Mouse (Mus musculus) midbrain, embryonic 10.5 days (tissue): ENCODE measurements around the gene Gtf3c4. TPM values are rescaled to one million over a fixed set of nuclear protein-coding genes. Genes with fewer than 3 reads are reported as not detected.

ENCODE experiments used
- DNase-seq: peaks from one replicate; pipeline ENCODE4 v3.0.0-alpha.2; 2017; ENCODE audit warnings: low spot score
- H3K27ac ChIP-seq: fragments of 300-500 bp; sonication (generic); replicated peaks from 2 replicates; pipeline ENCODE4 v1.5.1; 2016; ENCODE audit warnings: mild to moderate bottlenecking
- H3K27me3 ChIP-seq: fragments of 300-500 bp; sonication (generic); 2 replicates; pipeline ENCODE4 v1.6.1; 2016; ENCODE audit warnings: low read depth, mild to moderate bottlenecking; ENCODE audit not compliant: poor library complexity, severe bottlenecking
- H3K36me3 ChIP-seq: fragments of 300-500 bp; sonication (generic); 2 replicates; pipeline ENCODE4 v1.6.1; 2016; ENCODE audit warnings: mild to moderate bottlenecking, moderate library complexity
- H3K4me1 ChIP-seq: fragments of 300-500 bp; sonication (generic); 2 replicates; pipeline ENCODE4 v1.6.1; 2016
- H3K4me3 ChIP-seq: fragments of 300-500 bp; sonication (generic); 2 replicates; pipeline ENCODE4 v1.5.1; 2016; ENCODE audit warnings: mild to moderate bottlenecking, moderate library complexity
- H3K9me3 ChIP-seq: fragments of 300-500 bp; sonication (generic); replicated peaks from 2 replicates; pipeline ENCODE4 v1.6.1; 2016; ENCODE audit warnings: mild to moderate bottlenecking
- WGBS: fragments of 180-500 bp; shearing (Covaris S2); methylation state at CpG from one replicate; pipeline ENCODE4 v1.1.7; 2016; 5-methylcytosine and 5-hydroxymethylcytosine counted together
- polyA plus RNA-seq: library from polyadenylated mRNA; unstranded; fragments of >200 nt; fragmentation: Nextera tagmentation; extraction: Ambion mirVana; gene quantifications from 2 replicates; pipeline ENCODE4 v1.2.1, GENCODE M21; 2016

The Gtf3c4 gene
- polyA plus RNA-seq, 1 experiment from 2014 or later: 23.9 TPM

GRCm38 (mm10) chr2:28842042-28842441 is 1.9 kb upstream of the Gtf3c4 start:
- DNase-seq: no peak
- no peaks in the 10 kb centered on the region for H3K27me3 ChIP-seq
- peaks cover 35% of the 10 kb centered on the region for H3K36me3 ChIP-seq
- WGBS: 81% methylated on average over 3 of the region's 3 CpGs
- peaks cover 46% of the 10 kb centered on the region for H3K4me1 ChIP-seq
- H3K9me3 ChIP-seq: no peaks in the 10 kb centered on the region
- no peak overlapping the region for H3K27ac ChIP-seq
- H3K4me3 ChIP-seq: peak overlapping the region; percentile 99; the same call in 1 of the 2 replicates

- Histone ChIP-seq H3K36me3 (peaks cover 27% of the 10 kb centered on the region), H3K4me3 (peak overlapping the region; percentile 99), H3K27ac (peak overlapping the region; percentile 96), H3K9me3 (no peaks in the 10 kb centered on the region), H3K4me1 (peaks cover 48% of the 10 kb centered on the region), H3K27me3 (no peaks in the 10 kb centered on the region)
- under 1% methylated on average over 53 of the region's 53 CpGs for WGBS
- DNase-seq: peak; percentile 45
Observed at GRCm38 (mm10) chr2:28839501-28840221, 499 bp downstream of the Gtf3c4 start.

GRCm38 (mm10) chr2:28836181-28836940 is 3.8 kb downstream of the Gtf3c4 start:
- Histone ChIP-seq H3K9me3 (no peaks in the 10 kb centered on the region), H3K4me3 (no peak overlapping the region), H3K4me1 (peaks cover 29% of the 10 kb centered on the region), H3K27me3 (no peaks in the 10 kb centered on the region), H3K36me3 (peaks cover 56% of the 10 kb centered on the region), H3K27ac (no peak overlapping the region)
- WGBS: 86% methylated on average over 3 of the region's 3 CpGs
- no peak for DNase-seq

GRCm38 (mm10) chr2:28829265-28829664 is 10.9 kb downstream of the Gtf3c4 start:
- Histone ChIP-seq H3K36me3 (peaks cover 100% of the 10 kb centered on the region), H3K4me3 (no peak overlapping the region), H3K9me3 (no peaks in the 10 kb centered on the region), H3K4me1 (no peaks in the 10 kb centered on the region), H3K27ac (no peak overlapping the region), H3K27me3 (no peaks in the 10 kb centered on the region)
- DNase-seq: no peak
- 48% methylated on average over 4 of the region's 4 CpGs for WGBS

GRCm38 (mm10) chr2:28818866-28819265 is 21.3 kb downstream of the Gtf3c4 start:
- 84% methylated on average over 4 of the region's 4 CpGs for WGBS
- Histone ChIP-seq H3K9me3 (no peaks in the 10 kb centered on the region), H3K4me1 (0 out of 2 replicates have a peak, but pooled peaks cover 3% of the 10 kb centered on the region), H3K36me3 (peaks cover 22% of the 10 kb centered on the region), H3K27me3 (no peaks in the 10 kb centered on the region), H3K4me3 (no peak overlapping the region), H3K27ac (no peak overlapping the region)
- DNase-seq: no peak

- H3K4me1 ChIP-seq: peaks cover 10% of the 10 kb centered on the region
- DNase-seq: no peak
- no peaks in the 10 kb centered on the region for H3K36me3 ChIP-seq
- H3K27me3 ChIP-seq: no peaks in the 10 kb centered on the region
- H3K4me3 ChIP-seq: no peak overlapping the region
- H3K9me3 ChIP-seq: no peaks in the 10 kb centered on the region
- 59% methylated on average over 5 of the region's 5 CpGs for WGBS
- H3K27ac ChIP-seq: no peak overlapping the region
Observed at GRCm38 (mm10) chr2:28810260-28811013, 29.7 kb downstream of the Gtf3c4 start.

- no peak overlapping the region for H3K4me3 ChIP-seq
- H3K4me1 ChIP-seq: peaks cover 10% of the 10 kb centered on the region
- H3K27ac ChIP-seq: no peak overlapping the region
- H3K9me3 ChIP-seq: no peaks in the 10 kb centered on the region
- no peaks in the 10 kb centered on the region for H3K36me3 ChIP-seq
- no peak for DNase-seq
- WGBS: 80% methylated on average over 6 of the region's 6 CpGs
- no peaks in the 10 kb centered on the region for H3K27me3 ChIP-seq
Observed at GRCm38 (mm10) chr2:28808841-28809240, 31.3 kb downstream of the Gtf3c4 start.

- Histone ChIP-seq H3K4me3 (no peak overlapping the region), H3K36me3 (no peaks in the 10 kb centered on the region), H3K9me3 (no peaks in the 10 kb centered on the region), H3K4me1 (no peaks in the 10 kb centered on the region), H3K27me3 (no peaks in the 10 kb centered on the region), H3K27ac (no peak overlapping the region)
- DNase-seq: no peak
- WGBS: 92% methylated on average over 7 of the region's 7 CpGs
Observed at GRCm38 (mm10) chr2:28803406-28803805, 36.8 kb downstream of the Gtf3c4 start.

GRCm38 (mm10) chr2:28799575-28799974 is 40.6 kb downstream of the Gtf3c4 start:
- H3K9me3 ChIP-seq: no peaks in the 10 kb centered on the region
- no peak overlapping the region for H3K4me3 ChIP-seq
- no peak overlapping the region for H3K27ac ChIP-seq
- H3K4me1 ChIP-seq: peaks cover 7% of the 10 kb centered on the region
- no peak for DNase-seq
- H3K36me3 ChIP-seq: no peaks in the 10 kb centered on the region
- 82% methylated on average over 2 of the region's 2 CpGs for WGBS
- no peaks in the 10 kb centered on the region for H3K27me3 ChIP-seq

GRCm38 (mm10) chr2:28798390-28798789 is 41.8 kb downstream of the Gtf3c4 start:
- Histone ChIP-seq H3K27me3 (no peaks in the 10 kb centered on the region), H3K4me1 (peaks cover 9% of the 10 kb centered on the region), H3K4me3 (no peak overlapping the region), H3K36me3 (no peaks in the 10 kb centered on the region), H3K9me3 (no peaks in the 10 kb centered on the region), H3K27ac (no peak overlapping the region)
- 66% methylated on average over 3 of the region's 3 CpGs for WGBS
- no peak for DNase-seq

- no peaks in the 10 kb centered on the region for H3K27me3 ChIP-seq
- H3K4me3 ChIP-seq: no peak overlapping the region
- no peak for DNase-seq
- no peaks in the 10 kb centered on the region for H3K36me3 ChIP-seq
- WGBS: 70% methylated on average over 18 of the region's 18 CpGs
- H3K4me1 ChIP-seq: peaks cover 17% of the 10 kb centered on the region
- H3K27ac ChIP-seq: no peak overlapping the region
- no peaks in the 10 kb centered on the region for H3K9me3 ChIP-seq
Observed at GRCm38 (mm10) chr2:28797490-28798106, 42.6 kb downstream of the Gtf3c4 start.

GRCm38 (mm10) chr2:28796298-28796697 is 43.9 kb downstream of the Gtf3c4 start:
- 81% methylated on average over 8 of the region's 8 CpGs for WGBS
- H3K27me3 ChIP-seq: no peaks in the 10 kb centered on the region
- no peaks in the 10 kb centered on the region for H3K9me3 ChIP-seq
- H3K4me1 ChIP-seq: peaks cover 26% of the 10 kb centered on the region
- no peak overlapping the region for H3K4me3 ChIP-seq
- H3K36me3 ChIP-seq: no peaks in the 10 kb centered on the region
- no peak overlapping the region for H3K27ac ChIP-seq
- no peak for DNase-seq
